ENCODE assay signal across 21 mouse cellular contexts in genomic region chr11:115618732-115619516, GRCm38 (mm10). TPM values are rescaled to one million over a fixed set of nuclear protein-coding genes. Genes with fewer than 3 reads are reported as not detected.
A peak's percentile ranks its signal among the peaks of the same experiment; 100 is the strongest.
DNase-seq lines count a peak whose midpoint lies in the region; ATAC-seq and TF ChIP-seq lines count a peak whose summit lies in the region.
"Had no signal": no experiment of that assay in that cellular context is flagged by ENCODE, and none has a peak within 500 bp of the region (broad histone marks: within the 10 kb centered on the region; RNA-seq: fewer than 3 reads in every experiment).

No protein-coding gene starts in this region.

- 88% methylated on average over 16 of the region's 16 CpGs for WGBS in kidney, embryonic 15.5 days
- 83% methylated on average over 16 of the region's 16 CpGs for WGBS in liver, embryonic 13.5 days (ENCODE audit: insufficient replicate concordance)
- 88% methylated on average over 16 of the region's 16 CpGs for WGBS in intestine, embryonic 16.5 days

- TF ChIP-seq CTCF in CH12.LX (conservative IDR thresholded peaks at IDR 0.05 in 1 of 2, IDR thresholded peaks at IDR 0.05 in 1 of 2; ENCODE audit: low read depth in 2 of 2, low read length in 2 of 2): no peak

- peaks cover 22% of the 10 kb centered on the region for H3K4me1 ChIP-seq in kidney, embryonic 15.5 days
- H3K4me1 ChIP-seq in liver, embryonic 13.5 days (replicated peaks): peaks cover 22% of the 10 kb centered on the region
- H3K4me1 ChIP-seq in CH12.LX (ENCODE audit: control insufficient read depth in 1 of 2, insufficient read depth in 2 of 2): peaks cover 30 to 95% of the 10 kb centered on the region in 2 experiments
- peaks cover 1% of the 10 kb centered on the region for H3K4me1 ChIP-seq in intestine, embryonic 16.5 days (ENCODE audit: control insufficient read depth, insufficient read depth, low read length)

- dilution Hi-C loops in CH12.LX (cut with MboI; ENCODE audit: extremely low pct_ligation_motif_present, extremely low pct_unique_long_range_greater_than_20kb, low sequenced_read_pairs): no loop called here

- TF ChIP-seq POLR2A in CH12.LX (IDR thresholded peaks at IDR 0.05; ENCODE audit: low read depth, low read length): peak; percentile 22; the same call in 1 of the 2 replicates

- H3K36me3 ChIP-seq in kidney, embryonic 15.5 days: peaks cover 80% of the 10 kb centered on the region
- peaks cover 76% of the 10 kb centered on the region for H3K36me3 ChIP-seq in liver, embryonic 13.5 days
- H3K36me3 ChIP-seq in CH12.LX (replicated peaks in 1 of 2; ENCODE audit: control insufficient read depth in 1 of 2, insufficient read depth in 1 of 2, low read length in 1 of 2): peaks cover 94 to 98% of the 10 kb centered on the region in 2 experiments
- peaks cover 13% of the 10 kb centered on the region for H3K36me3 ChIP-seq in intestine, embryonic 16.5 days (ENCODE audit: control insufficient read depth, insufficient read depth, low read length)

- peaks cover 60% of the 10 kb centered on the region for H3K79me2 ChIP-seq in CH12.LX (replicated peaks; ENCODE audit: control insufficient read depth, extremely low read depth, insufficient read depth, poor library complexity, severe bottlenecking)

- H3K4me2 ChIP-seq in kidney, embryonic 15.5 days: no peak overlapping the region
- H3K4me2 ChIP-seq in liver, embryonic 13.5 days: no peak overlapping the region
- H3K4me2 ChIP-seq in CH12.LX (ENCODE audit: insufficient read depth, low read depth, poor library complexity, severe bottlenecking): no peak overlapping the region
- H3K4me2 ChIP-seq in intestine, embryonic 16.5 days (ENCODE audit: low read depth, low read length): no peak overlapping the region
- H3K4me2 ChIP-seq: embryonic facial prominence, embryonic 15.5 days; heart, embryonic 12.5 days; hindbrain, embryonic 14.5 days had no signal

- H3K27ac ChIP-seq in kidney, embryonic 15.5 days: no peak overlapping the region
- no peak overlapping the region for H3K27ac ChIP-seq in liver, embryonic 13.5 days
- 0 out of 2 replicates have a peak overlapping the region, but pooled peaks have one; percentile 2 for H3K27ac ChIP-seq in CH12.LX (ENCODE audit: insufficient read depth, low read depth)
- H3K27ac ChIP-seq in intestine, embryonic 16.5 days (ENCODE audit: low read length): no peak overlapping the region
- H3K27ac ChIP-seq: embryonic facial prominence, embryonic 15.5 days; hindbrain, embryonic 10.5 days; hindbrain, embryonic 14.5 days had no signal

- no peak overlapping the region for H3K9ac ChIP-seq in kidney, embryonic 15.5 days
- 0 out of 2 replicates have a peak overlapping the region, but pooled peaks have one; percentile 22 for H3K9ac ChIP-seq in liver, embryonic 13.5 days
- no peak overlapping the region for H3K9ac ChIP-seq in CH12.LX (ENCODE audit: insufficient read depth, low read depth)
- no peak overlapping the region for H3K9ac ChIP-seq in intestine, embryonic 16.5 days (ENCODE audit: low read depth, low read length)
- H3K9ac ChIP-seq: embryonic facial prominence, embryonic 15.5 days; heart, embryonic 12.5 days; hindbrain, embryonic 14.5 days had no signal

- no peak overlapping the region for H3K4me3 ChIP-seq in kidney, embryonic 15.5 days (replicated peaks)
- no peak overlapping the region for H3K4me3 ChIP-seq in liver, embryonic 13.5 days (replicated peaks)
- no peak overlapping the region for H3K4me3 ChIP-seq in CH12.LX (replicated peaks in 1 of 3; ENCODE audit: low read depth in 2 of 3, low read length in 2 of 3, poor library complexity in 1 of 3)
- H3K4me3 ChIP-seq in intestine, embryonic 16.5 days (ENCODE audit: low read length): no peak overlapping the region
- H3K4me3 ChIP-seq: embryonic facial prominence, embryonic 15.5 days; erythroblast, embryonic 14.5 days; heart, embryonic 12.5 days; hindbrain, embryonic 10.5 days had no signal

- TF ChIP-seq RAD21 in CH12.LX (IDR thresholded peaks at IDR 0.05; ENCODE audit: low read depth, low read length): no peak

- no peaks in the 10 kb centered on the region for H3K9me3 ChIP-seq in kidney, embryonic 15.5 days (replicated peaks)
- no peaks in the 10 kb centered on the region for H3K9me3 ChIP-seq in liver, embryonic 13.5 days (replicated peaks)
- H3K9me3 ChIP-seq in CH12.LX (replicated peaks; ENCODE audit: low read length): no peaks in the 10 kb centered on the region
- no peaks in the 10 kb centered on the region for H3K9me3 ChIP-seq in intestine, embryonic 16.5 days (ENCODE audit: control insufficient read depth, low read length)
- H3K9me3 ChIP-seq: embryonic facial prominence, embryonic 15.5 days; heart, embryonic 12.5 days; hindbrain, embryonic 10.5 days had no signal

- no peaks in the 10 kb centered on the region for H3K27me3 ChIP-seq in kidney, embryonic 15.5 days
- no peaks in the 10 kb centered on the region for H3K27me3 ChIP-seq in liver, embryonic 13.5 days
- H3K27me3 ChIP-seq in CH12.LX (replicated peaks): no peaks in the 10 kb centered on the region
- no peaks in the 10 kb centered on the region for H3K27me3 ChIP-seq in intestine, embryonic 16.5 days (replicated peaks; ENCODE audit: control insufficient read depth, insufficient read depth, low read length)
- H3K27me3 ChIP-seq: embryonic facial prominence, embryonic 15.5 days; heart, embryonic 12.5 days had no signal

- no peak for ATAC-seq in kidney, embryonic 15.5 days (replicated peaks; ENCODE audit: low FRiP score)
- no peak for ATAC-seq in liver, embryonic 13.5 days (ENCODE audit: low read depth)
- no peak for ATAC-seq in intestine, embryonic 16.5 days
- ATAC-seq: CD4-positive, CD25-positive, alpha-beta regulatory T cell, adult 4 months; forebrain, embryonic 16.5 days had no signal

- TF ChIP-seq EP300 in CH12.LX (IDR thresholded peaks at IDR 0.05; ENCODE audit: low read length): no peak

- DNase-seq in cerebellum, adult 9-11 months: peak; percentile 11
- DNase-seq in cerebellum, adult 18-20 months: no peak
- peak; percentile 32 for DNase-seq in kidney, adult 18-20 months
- DNase-seq in liver, embryonic 13.5 days: no peak
- DNase-seq in liver (no peak), CH12.LX (ENCODE audit: extremely low read depth) (no peak)
- DNase-seq: adrenal gland, postnatal 14 days; B cell, adult 2 months; cerebellum, adult 2 months; cerebellum, postnatal 14 days; embryo, embryonic 11 days; gastrocnemius, postnatal 10 days had no signal

- in situ Hi-C loops in CH12.LX (cut with MboI; ENCODE audit: low pct_ligation_motif_present, low pct_unique_long_range_greater_than_20kb, low sequenced_read_pairs): loop anchor here (25.0 kb wide), 1 partner anchor 393 kb away; the partner anchor contains the start of gene Galk1

TF ChIP-seq in CH12.LX, 34 proteins besides CTCF, POLR2A, EP300 and RAD21:
- TF ChIP-seq NELFE (IDR thresholded peaks at IDR 0.05; ENCODE audit: low read depth, low read length) (no peak), POLR2AphosphoS2 (IDR thresholded peaks at IDR 0.05; ENCODE audit: low read depth, low read length) (no peak), UBTF (IDR thresholded peaks at IDR 0.05; ENCODE audit: low read depth, low read length) (no peak), MXI1 (IDR thresholded peaks at IDR 0.05; ENCODE audit: low read depth, low read length) (no peak), GABPA (IDR thresholded peaks at IDR 0.05; ENCODE audit: insufficient replicate concordance, low read depth, low read length) (no peak)

RNA-seq across cellular contexts. Expression of gene Mif4gd, which starts 6.2 kb away (rescaled TPM):
- polyA plus RNA-seq in kidney, embryonic 15.5 days (2015; fragmentation: Nextera tagmentation; extraction: Ambion mirVana): 35.8 and 37.6 TPM in 2 replicates
- 26.8 and 30.3 TPM in 2 replicates for polyA plus RNA-seq in liver, embryonic 13.5 days (2015; fragmentation: Nextera tagmentation; extraction: Ambion mirVana)
- 143 and 177 TPM in 2 replicates for total RNA-seq in CH12.LX (2012; rRNA removed)
- total RNA-seq in CH12.LX (2014; rRNA removed): 160 and 174 TPM in 2 replicates
- 131 and 143 TPM in 2 replicates for polyA plus RNA-seq in CH12.LX (2012; ENCODE audit: insufficient read length, low read depth)
- 33.5 and 34.5 TPM in 2 replicates for polyA plus RNA-seq in intestine, embryonic 16.5 days (2015; fragmentation: Nextera tagmentation; extraction: Ambion mirVana)

RNA-seq across cellular contexts. Expression of gene Slc25a19, which starts 9.2 kb away (rescaled TPM):
- polyA plus RNA-seq in kidney, embryonic 15.5 days (2015; fragmentation: Nextera tagmentation; extraction: Ambion mirVana): 45.8 and 48.3 TPM in 2 replicates
- polyA plus RNA-seq in liver, embryonic 13.5 days (2015; fragmentation: Nextera tagmentation; extraction: Ambion mirVana): 12.2 and 15.8 TPM in 2 replicates
- total RNA-seq in CH12.LX (2012; rRNA removed) (277 and 312 TPM in 2 replicates), CH12.LX (2014; rRNA removed) (278 and 294 TPM in 2 replicates)
- 374 and 398 TPM in 2 replicates for polyA plus RNA-seq in CH12.LX (2012; ENCODE audit: insufficient read length, low read depth)
- polyA plus RNA-seq in intestine, embryonic 16.5 days (2015; fragmentation: Nextera tagmentation; extraction: Ambion mirVana): 30.3 and 31.3 TPM in 2 replicates

RNA-seq across cellular contexts. Expression of gene Gga3, which starts 15.1 kb away (rescaled TPM):
- polyA plus RNA-seq in kidney, embryonic 15.5 days (2015; fragmentation: Nextera tagmentation; extraction: Ambion mirVana): 18.5 and 20.7 TPM in 2 replicates
- polyA plus RNA-seq in liver, embryonic 13.5 days (2015; fragmentation: Nextera tagmentation; extraction: Ambion mirVana): 8.5 and 10.5 TPM in 2 replicates
- total RNA-seq in CH12.LX (2012; rRNA removed) (18.7 and 22.6 TPM in 2 replicates), CH12.LX (2014; rRNA removed) (7.7 TPM in 2 replicates)
- 37.2 and 39.8 TPM in 2 replicates for polyA plus RNA-seq in CH12.LX (2012; ENCODE audit: insufficient read length, low read depth)
- polyA plus RNA-seq in intestine, embryonic 16.5 days (2015; fragmentation: Nextera tagmentation; extraction: Ambion mirVana): 16.8 and 18.8 TPM in 2 replicates

RNA-seq across cellular contexts. Expression of gene Mrps7, which starts 15.2 kb away (rescaled TPM):
- polyA plus RNA-seq in kidney, embryonic 15.5 days (2015; fragmentation: Nextera tagmentation; extraction: Ambion mirVana): 102 and 103 TPM in 2 replicates
- 71.5 and 77.4 TPM in 2 replicates for polyA plus RNA-seq in liver, embryonic 13.5 days (2015; fragmentation: Nextera tagmentation; extraction: Ambion mirVana)
- 172 and 217 TPM in 2 replicates for total RNA-seq in CH12.LX (2012; rRNA removed)
- total RNA-seq in CH12.LX (2014; rRNA removed): 154 and 168 TPM in 2 replicates
- polyA plus RNA-seq in CH12.LX (2012; ENCODE audit: insufficient read length, low read depth): 157 and 184 TPM in 2 replicates
- polyA plus RNA-seq in intestine, embryonic 16.5 days (2015; fragmentation: Nextera tagmentation; extraction: Ambion mirVana): 90.0 and 103 TPM in 2 replicates

RNA-seq across cellular contexts. Expression of gene Nup85, which starts 54.7 kb away (rescaled TPM):
- 174 and 190 TPM in 2 replicates for polyA plus RNA-seq in kidney, embryonic 15.5 days (2015; fragmentation: Nextera tagmentation; extraction: Ambion mirVana)
- 158 and 175 TPM in 2 replicates for polyA plus RNA-seq in liver, embryonic 13.5 days (2015; fragmentation: Nextera tagmentation; extraction: Ambion mirVana)
- total RNA-seq in CH12.LX (2012; rRNA removed) (290 and 340 TPM in 2 replicates), CH12.LX (2014; rRNA removed) (282 and 305 TPM in 2 replicates)
- 326 and 368 TPM in 2 replicates for polyA plus RNA-seq in CH12.LX (2012; ENCODE audit: insufficient read length, low read depth)
- polyA plus RNA-seq in intestine, embryonic 16.5 days (2015; fragmentation: Nextera tagmentation; extraction: Ambion mirVana): 115 and 134 TPM in 2 replicates

Comparison
In these comparisons a context has a peak if more than half of its experiments do, and no peak if none do; other contexts are left out.
1. DNase-seq: peak in cerebellum, adult 9-11 months (single experiment) and kidney, adult 18-20 months (single experiment); none in cerebellum, adult 18-20 months (0 of 2), liver, embryonic 13.5 days (single experiment), liver (single experiment) and CH12.LX (single experiment).